Mouse (Mus musculus) T-helper 1 cell (primary cell): ENCODE results near the gene Npm1.

Experiments
- in situ Hi-C: fragments of 300-600 bp; cut with MboI, MseI; formaldehyde crosslinking; loops from one replicate; pipeline ENCODE4 v1.15.1; 2025; ENCODE audit warnings: high pct_unique_total_duplicates

The Npm1 gene

GRCm38 (mm10) chr11:33104911-33105316 lies 58.1 kb downstream of the Npm1 start:
- in situ Hi-C loops = no loop called here

GRCm38 (mm10) chr11:33103291-33103943 lies 59.6 kb downstream of the Npm1 start:
- in situ Hi-C loops = no loop called here
